Mouse (Mus musculus) kidney, adult 2 months (tissue): ENCODE measurements at regions not wholly inside any gene's neighbourhood (a gene's known extent, or its start where the extent isn't known, plus 50 kb on each side); places are given as distances from the start of the nearest gene placed in this dataset.

Experiments used
- CTCF ChIP-seq: fragments of 200-500 bp; conservative IDR thresholded peaks from 2 replicates; pipeline ENCODE4 v1.5.1; 2011; ENCODE audit warnings: low read depth, mild to moderate bottlenecking, control low read depth, low read length, moderate library complexity, mixed read lengths; ENCODE audit not compliant: insufficient read depth, insufficient read length
- POLR2A ChIP-seq: fragments of 200-500 bp; IDR thresholded peaks from one replicate; pipeline ENCODE4 v1.6.1; 2011; ENCODE audit warnings: low read depth, low read length, control low read depth

DNA sequence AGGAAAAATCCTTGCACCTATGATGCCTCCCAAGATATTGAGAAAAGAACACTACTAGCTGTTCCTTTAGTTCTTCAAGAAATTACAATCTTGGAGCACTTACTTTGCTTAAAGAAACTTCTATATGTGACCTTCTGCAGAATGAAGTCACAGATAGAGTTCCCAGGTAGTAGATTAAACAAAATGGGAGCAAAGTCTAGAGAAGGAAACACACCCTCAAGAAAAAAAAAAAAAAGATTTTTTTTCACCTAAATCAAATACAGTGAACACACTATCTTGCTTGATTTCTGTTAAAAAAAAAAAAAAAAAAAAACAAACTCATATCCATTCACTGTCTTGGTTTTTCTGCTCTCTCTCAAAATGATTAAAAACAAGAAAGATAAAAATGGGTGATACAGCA lies 76.6 kb upstream of the Kynu start:
- TF ChIP-seq CTCF = no peak
- TF ChIP-seq POLR2A = no peak
